Mouse (Mus musculus): ENCODE data around the gene Fcf1.
A peak's percentile ranks its signal among the peaks of the same experiment; 100 is the strongest.

The Fcf1 gene

DNA sequence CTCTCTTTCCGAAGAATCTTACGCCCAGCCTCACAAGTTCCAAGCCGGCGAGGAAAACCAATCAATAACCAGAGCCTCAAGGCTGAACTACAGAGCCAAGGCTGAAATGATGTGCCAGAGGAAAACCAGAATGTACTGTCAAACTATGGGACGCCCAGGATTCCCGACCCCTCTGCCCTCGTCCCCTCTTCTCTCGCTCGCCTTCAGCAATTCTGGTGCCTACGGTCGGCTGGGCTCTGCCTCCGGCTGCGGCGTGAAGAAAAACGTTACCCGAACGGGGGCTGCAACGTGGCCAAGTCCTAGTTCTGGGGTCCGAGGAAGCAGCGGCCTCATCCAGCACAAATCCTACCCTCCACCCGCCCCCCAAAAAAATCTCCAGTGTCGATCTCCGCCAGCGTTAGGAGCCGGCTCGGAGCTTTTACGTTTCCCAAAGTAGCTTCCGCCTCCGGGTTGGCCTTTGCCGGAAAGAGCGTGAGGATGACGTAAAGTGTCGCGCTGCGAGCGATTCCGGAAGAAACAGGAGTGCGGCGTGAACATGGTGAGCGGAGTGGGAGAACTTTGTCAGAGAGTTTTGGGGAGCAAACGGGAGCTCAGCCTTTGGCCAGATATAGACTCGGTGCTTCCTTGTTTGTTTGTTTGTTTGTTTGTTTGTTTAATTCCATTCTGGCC is at the start of gene Fcf1, which contains the start of gene Arel1:
Gene Fcf1 (plus strand): TSS at position 470 of the 669 bp plus-strand sequence.
Gene Arel1 (minus strand): TSS at position 473 of the 669 bp plus-strand sequence.
- peak; percentile 86 for DNase-seq

- DNase-seq, result no peak
Observed at GRCm38 (mm10) chr12:84921881-84922419, 48.7 kb upstream of the Fcf1 start.

DNA sequence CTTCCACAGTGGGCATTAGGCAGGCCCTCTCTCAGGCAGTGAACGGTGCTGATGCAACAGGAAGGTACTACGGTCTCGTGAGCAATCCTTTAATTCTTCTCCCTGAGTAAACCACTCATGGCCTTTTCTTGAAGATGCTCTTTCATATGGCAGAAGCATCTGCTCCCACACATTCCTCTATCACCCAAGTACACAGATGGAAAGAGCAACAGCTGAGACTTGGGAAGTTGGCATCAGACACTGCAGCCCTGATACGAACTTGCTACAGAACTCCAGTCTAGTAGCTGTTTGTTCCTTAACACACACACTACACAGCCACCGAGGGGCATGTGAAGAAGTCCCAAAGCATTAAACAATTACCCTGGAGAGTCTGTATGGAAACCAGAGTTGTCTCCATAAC is 46.4 kb upstream of the Fcf1 start:
- DNase-seq, result no peak

- DNase-seq, result no peak
Observed at GRCm38 (mm10) chr12:84926542-84926941, 44.2 kb upstream of the Fcf1 start.

- no peak for DNase-seq
Observed at GRCm38 (mm10) chr12:84932210-84932609, 38.5 kb upstream of the Fcf1 start.

DNA sequence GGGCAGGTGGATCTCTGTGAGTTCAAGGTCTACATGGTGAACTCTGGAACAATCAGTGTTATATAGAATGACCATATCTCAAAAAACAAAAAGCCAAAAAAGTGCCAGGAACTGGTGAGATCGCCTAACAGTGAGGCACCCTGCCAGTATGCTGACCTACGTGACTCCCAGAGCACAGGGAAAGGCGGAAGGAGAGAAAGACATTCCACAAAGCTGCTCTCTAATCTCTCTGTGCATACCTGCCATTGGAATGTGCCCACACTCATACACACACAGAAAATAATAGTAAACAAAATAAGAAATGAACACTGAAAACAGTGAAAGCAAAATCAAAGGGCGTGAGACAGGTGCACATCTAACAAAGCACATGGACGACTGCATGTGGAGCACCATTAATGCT is 35.4 kb upstream of the Fcf1 start:
- no peak for DNase-seq

GRCm38 (mm10) chr12:84939117-84939516 is 31.6 kb upstream of the Fcf1 start:
- no peak for DNase-seq

DNA sequence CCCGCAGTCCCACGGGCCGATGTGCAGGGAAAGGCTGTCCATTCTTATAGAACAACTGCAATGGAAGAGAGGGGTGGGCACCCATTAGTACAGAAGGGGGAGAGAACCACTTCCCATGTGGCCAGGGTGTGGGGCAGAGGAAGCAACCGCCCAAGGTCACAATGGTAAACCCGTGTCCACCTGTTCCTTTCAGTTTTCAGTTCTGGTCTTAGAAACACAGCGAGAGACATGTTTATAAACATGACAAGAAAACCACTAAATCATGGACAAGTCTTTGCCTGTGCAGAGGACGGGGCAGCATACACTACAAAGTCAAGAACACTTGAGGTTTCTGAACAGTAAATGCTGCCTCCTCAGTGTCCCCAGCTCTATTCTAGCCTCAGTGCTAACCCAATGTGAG is 30.4 kb upstream of the Fcf1 start:
- no peak for DNase-seq

GRCm38 (mm10) chr12:84941717-84942116 is 29.0 kb upstream of the Fcf1 start:
- no peak for DNase-seq

DNA sequence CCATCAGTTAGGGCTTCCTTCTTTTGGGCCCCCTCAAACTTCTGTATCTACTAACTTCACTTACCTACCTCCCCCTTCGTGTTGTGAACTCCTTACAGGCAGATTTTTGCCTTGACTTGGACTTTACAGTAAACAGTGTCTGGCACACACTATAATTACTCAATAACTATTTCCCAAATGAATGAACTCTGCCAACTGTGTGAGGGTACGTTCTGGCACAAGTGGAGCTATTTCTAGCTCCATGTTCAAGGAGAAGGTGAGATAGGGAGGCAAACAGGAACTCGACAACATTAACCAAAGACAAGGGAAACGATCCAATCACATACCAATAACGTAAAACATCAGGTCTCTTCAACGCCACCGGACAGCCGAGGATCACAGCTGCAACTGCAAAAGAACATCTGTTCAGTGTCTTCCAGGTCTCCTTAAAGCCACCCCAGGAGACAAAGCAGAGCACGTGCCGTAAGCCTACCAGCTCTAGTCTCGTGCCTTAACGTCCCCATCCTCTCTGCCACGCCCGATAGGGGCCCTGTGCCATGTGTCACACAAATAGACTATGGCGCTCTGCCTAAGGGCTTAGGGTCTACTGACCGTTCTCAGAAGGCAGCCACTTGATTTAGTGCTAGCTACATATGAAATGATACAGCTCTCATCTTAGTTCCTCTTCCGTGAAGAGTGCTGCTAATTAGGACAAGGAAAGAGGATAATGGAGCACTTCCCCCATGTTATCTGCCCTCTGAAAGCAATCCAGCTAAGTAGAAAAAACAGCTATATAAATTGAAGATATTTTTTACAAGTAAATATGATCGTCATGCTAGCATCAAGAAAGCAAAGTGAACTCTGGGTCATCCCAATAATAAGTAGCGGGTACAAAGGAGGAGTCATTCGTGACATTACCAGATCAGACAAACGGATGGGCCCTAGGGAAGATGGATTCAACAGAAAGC is 27.4 kb upstream of the Fcf1 start:
- no peak for DNase-seq

- DNase-seq, result no peak
Observed at GRCm38 (mm10) chr12:84944150-84944812, 26.4 kb upstream of the Fcf1 start.

DNA sequence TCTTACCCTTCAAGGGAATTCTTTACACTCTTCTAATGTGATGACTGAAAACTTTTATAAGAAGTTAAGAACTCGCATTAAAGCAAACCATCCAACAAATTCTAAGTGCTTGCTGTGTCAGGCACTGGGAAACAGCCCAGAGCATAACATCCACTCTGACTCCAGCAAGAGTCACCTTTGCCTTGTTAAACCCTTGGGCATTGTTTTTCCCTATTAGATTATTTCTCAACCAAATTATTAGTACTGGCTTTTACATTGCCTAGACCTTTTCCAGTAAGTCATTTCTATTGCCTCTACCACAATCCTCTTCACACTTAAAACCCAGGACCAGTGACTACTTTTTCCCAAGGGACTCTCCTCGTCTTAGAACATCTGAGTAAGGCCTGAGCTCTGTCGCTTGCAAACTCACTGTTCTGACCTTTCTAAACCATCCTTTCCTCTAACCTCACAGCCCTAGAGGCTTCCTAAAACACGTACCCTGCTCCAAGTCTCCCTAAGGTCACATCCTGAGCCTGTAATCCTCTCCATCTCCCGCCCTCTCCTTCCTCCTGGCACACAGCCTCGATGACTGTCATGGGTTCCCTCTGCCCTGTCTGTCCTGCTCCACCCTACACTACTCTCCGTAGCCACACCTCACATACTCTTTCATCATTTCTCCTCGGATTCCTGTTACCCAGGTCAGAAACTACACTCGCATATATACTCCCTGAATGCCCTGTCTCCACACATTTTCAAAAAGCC is 25.7 kb upstream of the Fcf1 start:
- no peak for DNase-seq

DNA sequence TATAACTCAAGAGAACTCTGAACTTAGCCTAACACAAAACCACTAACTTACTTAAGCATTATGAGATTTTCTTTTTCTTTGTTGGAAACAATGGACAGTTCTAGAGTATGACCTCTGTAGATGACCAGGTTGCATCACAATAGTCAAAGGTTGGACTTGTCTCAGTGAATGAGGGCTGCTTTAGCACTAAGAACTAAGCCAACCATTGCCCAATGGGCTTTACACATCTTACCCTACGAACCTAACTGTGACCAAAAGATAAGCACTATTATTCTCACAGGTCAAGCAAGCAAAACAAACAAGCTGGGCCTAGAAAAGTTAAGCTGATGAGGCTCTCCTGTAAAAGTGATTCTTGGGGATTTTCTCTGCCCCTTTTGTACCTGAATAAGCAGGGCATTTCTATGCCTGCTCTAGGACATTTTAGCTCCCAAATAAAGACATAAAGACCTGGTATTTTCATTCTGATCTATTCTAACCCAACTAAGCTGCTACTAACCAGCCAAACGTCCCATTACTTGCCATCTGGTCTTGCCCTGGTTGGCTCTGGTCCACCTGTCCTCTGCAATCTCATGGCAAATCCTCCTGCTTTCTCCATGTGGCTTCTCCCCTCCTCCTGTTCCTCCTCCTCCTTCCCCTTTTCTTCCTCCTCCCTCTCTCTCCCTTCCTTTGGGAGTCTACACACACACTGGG is 22.7 kb upstream of the Fcf1 start:
- DNase-seq, result peak; percentile 86

DNA sequence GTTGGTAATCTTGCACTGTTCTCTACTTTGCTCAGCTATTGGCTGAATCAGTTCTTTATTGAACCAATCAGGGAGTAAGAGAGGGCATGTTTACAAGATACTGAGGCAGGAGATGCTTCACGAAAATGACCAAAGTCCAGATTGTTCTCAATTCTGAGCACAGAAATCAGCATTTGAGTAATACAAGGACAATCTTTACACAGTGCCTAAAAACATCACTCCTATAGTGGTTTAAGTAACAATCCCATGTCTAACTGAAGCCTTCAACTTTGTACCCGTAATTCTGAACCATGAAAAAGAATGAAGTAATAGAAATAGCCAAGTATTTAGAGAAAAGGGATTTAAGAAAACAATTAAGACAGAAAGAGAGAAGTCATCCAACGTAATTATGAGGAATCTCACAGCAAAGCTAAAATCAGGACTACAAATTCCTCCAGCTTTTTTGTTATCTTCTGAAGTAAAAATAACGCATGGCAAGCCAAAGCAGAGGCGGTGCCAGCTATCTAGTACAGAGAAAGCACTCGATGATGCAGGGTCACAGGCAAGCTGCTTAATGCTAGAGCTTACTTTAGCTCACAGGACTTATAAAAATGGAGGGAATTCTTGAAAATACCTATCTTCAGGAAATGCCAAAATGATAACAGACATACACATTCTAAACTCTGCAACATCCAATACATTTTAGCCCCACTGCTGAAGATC is 22.0 kb upstream of the Fcf1 start:
- DNase-seq, result no peak

DNA sequence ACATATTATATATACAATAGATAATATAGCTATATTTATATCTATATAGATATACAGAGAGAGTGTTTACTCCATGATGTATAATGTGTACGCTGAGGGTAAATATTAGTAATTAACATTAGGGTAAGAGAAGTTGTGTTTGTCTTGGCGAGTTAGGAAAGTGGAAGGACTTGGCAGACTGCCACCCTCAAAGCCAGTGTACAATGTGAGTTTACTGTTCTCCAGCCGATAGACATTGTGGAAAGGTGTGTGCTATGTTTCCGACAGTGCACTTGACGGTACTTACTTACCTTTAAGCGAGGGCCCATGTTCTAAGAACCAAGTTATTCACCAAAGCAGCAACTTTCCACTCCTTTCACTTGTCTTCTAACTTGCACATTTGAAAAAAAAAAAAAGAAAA is 19.9 kb upstream of the Fcf1 start:
- no peak for DNase-seq

DNA sequence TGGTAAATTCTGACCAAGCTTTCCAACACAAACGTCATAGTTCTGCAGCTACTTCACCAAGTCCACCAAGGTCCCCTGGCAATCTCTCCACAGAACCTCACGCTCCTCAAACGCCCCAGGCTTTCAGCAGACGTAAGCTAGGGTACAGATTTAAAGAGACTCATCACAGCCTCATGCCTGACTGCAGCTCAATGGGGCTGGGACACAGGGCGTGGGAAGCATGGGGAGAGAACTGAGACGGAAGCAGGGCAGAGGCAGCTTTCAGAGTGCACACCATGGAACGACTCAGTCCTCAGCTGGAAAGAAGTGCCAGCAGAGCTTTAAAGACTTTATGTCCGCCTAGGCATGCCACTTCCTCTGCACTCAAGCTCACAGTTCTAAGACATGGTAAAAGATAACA is 19.2 kb upstream of the Fcf1 start:
- no peak for DNase-seq

GRCm38 (mm10) chr12:84952351-84952750 is 18.3 kb upstream of the Fcf1 start:
- no peak for DNase-seq

DNA sequence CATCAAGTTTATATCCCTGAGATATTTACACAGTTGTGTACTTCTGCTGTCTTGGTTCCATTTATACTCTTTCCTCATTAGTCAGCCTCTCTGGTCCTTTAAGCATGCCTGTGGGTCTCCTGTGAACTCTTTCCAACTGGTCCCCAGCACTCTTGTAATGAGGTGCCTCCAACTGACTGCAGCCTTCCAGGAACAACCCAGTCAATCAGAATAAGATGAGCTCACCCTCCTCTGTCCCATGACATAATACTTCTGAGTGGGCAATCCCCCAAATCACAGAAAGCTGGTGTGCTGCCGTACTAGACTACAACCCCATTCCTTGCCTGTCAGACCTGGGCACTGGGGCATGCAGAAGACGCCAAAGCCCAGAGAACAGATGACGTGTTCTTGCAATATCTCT is 14.4 kb upstream of the Fcf1 start:
- no peak for DNase-seq

GRCm38 (mm10) chr12:84958794-84959356 is 11.8 kb upstream of the Fcf1 start:
- DNase-seq, result no peak

- no peak for DNase-seq
Observed at GRCm38 (mm10) chr12:84962606-84963005, 8.1 kb upstream of the Fcf1 start.
